Mouse (Mus musculus): Measurements from ENCODE around the gene Uhmk1.
"Not testable (repeated sequence)": the region's sequence is repeated elsewhere in the genome, so short reads cannot be mapped to it uniquely, and the experiment has no call there.

Uhmk1 gene

GRCm38 (mm10) chr1:170214757-170215522 lies at the start of gene Uhmk1:
TSS of gene Uhmk1 (minus strand) at chr1:170215397.
- DNase-seq (ENCODE audit: low read depth): peak; percentile 48

- DNase-seq (ENCODE audit: low read depth): peak; percentile 45
Observed at GRCm38 (mm10) chr1:170255560-170255910, 40.3 kb upstream of the Uhmk1 start.

GRCm38 (mm10) chr1:170254893-170255559 lies 39.8 kb upstream of the Uhmk1 start:
- no peak for DNase-seq (ENCODE audit: low read depth)

- DNase-seq (ENCODE audit: low read depth): no peak
Observed at GRCm38 (mm10) chr1:170245016-170245415, 29.8 kb upstream of the Uhmk1 start.

GRCm38 (mm10) chr1:170232688-170233087 lies 17.5 kb upstream of the Uhmk1 start, which contains the start of gene Sh2d1b2:
TSS of gene Sh2d1b2 (plus strand) at chr1:170232749.
- not testable (repeated sequence) for DNase-seq (ENCODE audit: low read depth)

- DNase-seq (ENCODE audit: low read depth): no peak
Observed at GRCm38 (mm10) chr1:170223276-170223675, 8.1 kb upstream of the Uhmk1 start.

GRCm38 (mm10) chr1:170220351-170220750 lies 5.2 kb upstream of the Uhmk1 start:
- no peak for DNase-seq (ENCODE audit: low read depth)

- peak; percentile 47 for DNase-seq (ENCODE audit: low read depth)
Observed at GRCm38 (mm10) chr1:170218091-170218884, 3.1 kb upstream of the Uhmk1 start.

- DNase-seq (ENCODE audit: low read depth): no peak
Observed at GRCm38 (mm10) chr1:170215590-170215989, 393 bp upstream of the Uhmk1 start.

GRCm38 (mm10) chr1:170214383-170214756 lies 827 bp downstream of the Uhmk1 start:
- DNase-seq (ENCODE audit: low read depth): no peak

- no peak for DNase-seq (ENCODE audit: low read depth)
Observed at GRCm38 (mm10) chr1:170213181-170213879, 1.9 kb downstream of the Uhmk1 start.

GRCm38 (mm10) chr1:170206395-170206794 lies 8.8 kb downstream of the Uhmk1 start:
- DNase-seq (ENCODE audit: low read depth): no peak

GRCm38 (mm10) chr1:170200379-170200778 lies 14.8 kb downstream of the Uhmk1 start:
- no peak for DNase-seq (ENCODE audit: low read depth)

- no peak for DNase-seq (ENCODE audit: low read depth)
Observed at GRCm38 (mm10) chr1:170196211-170196610, 19.0 kb downstream of the Uhmk1 start.

GRCm38 (mm10) chr1:170191925-170192324 lies 23.3 kb downstream of the Uhmk1 start:
- no peak for DNase-seq (ENCODE audit: low read depth)

- no peak for DNase-seq (ENCODE audit: low read depth)
Observed at GRCm38 (mm10) chr1:170190225-170190624, 25.0 kb downstream of the Uhmk1 start.

GRCm38 (mm10) chr1:170188601-170189000 lies 26.6 kb downstream of the Uhmk1 start:
- no peak for DNase-seq (ENCODE audit: low read depth)

- no peak for DNase-seq (ENCODE audit: low read depth)
Observed at GRCm38 (mm10) chr1:170186531-170186930, 28.7 kb downstream of the Uhmk1 start.

GRCm38 (mm10) chr1:170185137-170185536 lies 30.1 kb downstream of the Uhmk1 start:
- DNase-seq (ENCODE audit: low read depth): no peak

GRCm38 (mm10) chr1:170182706-170183105 lies 32.5 kb downstream of the Uhmk1 start:
- DNase-seq (ENCODE audit: low read depth): no peak

GRCm38 (mm10) chr1:170176661-170177239 lies 38.4 kb downstream of the Uhmk1 start:
- DNase-seq (ENCODE audit: low read depth): no peak

- DNase-seq (ENCODE audit: low read depth): no peak
Observed at GRCm38 (mm10) chr1:170175848-170176247, 39.3 kb downstream of the Uhmk1 start.
